Mouse (Mus musculus): Measurements from ENCODE around the gene Dhrs13.

- no peak for TF ChIP-seq POLR2A (IDR thresholded peaks at IDR 0.05; ENCODE audit: insufficient read depth, low read depth, low read length)
- no peak for TF ChIP-seq CTCF (IDR thresholded peaks at IDR 0.05; ENCODE audit: insufficient read depth, low read depth, low read length)
Observed at GRCm38 (mm10) chr11:77985541-77986065, 46.5 kb upstream of the Dhrs13 start.
